Comparison of ENCODE assay signal across 25 mouse cellular contexts in the genomic region with DNA sequence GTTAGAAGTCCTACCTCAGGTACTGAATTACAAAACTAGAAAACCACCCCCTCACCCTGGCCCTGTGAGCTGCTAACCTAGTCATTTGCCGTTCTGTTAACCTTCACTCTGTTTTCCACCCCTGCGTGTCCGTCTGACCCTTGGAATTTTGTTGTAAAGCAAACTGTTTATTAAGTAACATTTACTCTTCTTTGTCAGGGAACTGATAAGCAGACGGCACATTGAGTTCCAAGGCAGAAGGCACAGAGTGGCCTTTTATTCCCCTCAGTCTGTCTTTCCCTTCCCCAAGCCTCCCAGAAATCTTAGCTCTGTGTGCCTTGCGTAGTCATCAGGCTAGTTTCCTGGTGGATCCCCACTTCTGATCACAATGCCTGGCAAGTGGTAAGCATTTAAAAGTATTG. TPM values are rescaled to one million over a fixed set of nuclear protein-coding genes. Genes with fewer than 3 reads are reported as not detected.
DNase-seq lines count a peak whose midpoint lies in the region; ATAC-seq lines count a peak whose summit lies in the region.
"Had no signal": no experiment of that assay in that cellular context is flagged by ENCODE, and none has a peak within 500 bp of the region (broad histone marks: within the 10 kb centered on the region; RNA-seq: fewer than 3 reads in every experiment).

No protein-coding gene starts in this region.

- H3K27ac ChIP-seq in kidney, embryonic 14.5 days (ENCODE audit: low read depth, low read length): no peak overlapping the region
- H3K27ac ChIP-seq in liver, embryonic 15.5 days (replicated peaks): peak overlapping the region; percentile 72
- H3K27ac ChIP-seq: embryonic facial prominence, embryonic 15.5 days; forebrain, embryonic 10.5 days; heart, embryonic 10.5 days; hindbrain, embryonic 13.5 days; lung, embryonic 15.5 days; stomach, embryonic 15.5 days had no signal

- no peaks in the 10 kb centered on the region for H3K9me3 ChIP-seq in kidney, embryonic 14.5 days (ENCODE audit: control insufficient read depth, low read length)
- H3K9me3 ChIP-seq in liver, embryonic 15.5 days (replicated peaks): no peaks in the 10 kb centered on the region
- H3K9me3 ChIP-seq: embryonic facial prominence, embryonic 15.5 days; forebrain, embryonic 10.5 days; heart, embryonic 10.5 days; hindbrain, embryonic 13.5 days; lung, embryonic 15.5 days; megakaryocyte, embryonic 14.5 days; midbrain, embryonic 15.5 days; stomach, embryonic 15.5 days had no signal

- H3K4me1 ChIP-seq in kidney, embryonic 14.5 days (ENCODE audit: control insufficient read depth, insufficient read depth, low read length): no peaks in the 10 kb centered on the region
- H3K4me1 ChIP-seq in liver, embryonic 15.5 days (replicated peaks): peaks cover 7% of the 10 kb centered on the region
- H3K4me1 ChIP-seq: embryonic facial prominence, embryonic 15.5 days; hindbrain, embryonic 13.5 days; lung, embryonic 15.5 days; megakaryocyte, embryonic 14.5 days; stomach, embryonic 15.5 days had no signal

- WGBS in kidney, embryonic 14.5 days: 77% methylated on average over 5 of the region's 5 CpGs
- 57% methylated on average over 5 of the region's 5 CpGs for WGBS in liver, embryonic 15.5 days (ENCODE audit: insufficient replicate concordance)

- H3K4me2 ChIP-seq in kidney, embryonic 14.5 days (replicated peaks; ENCODE audit: low read depth, low read length): no peak overlapping the region
- no peak overlapping the region for H3K4me2 ChIP-seq in liver, embryonic 15.5 days
- H3K4me2 ChIP-seq: embryonic facial prominence, embryonic 15.5 days; hindbrain, embryonic 13.5 days; lung, embryonic 15.5 days; midbrain, embryonic 15.5 days; stomach, embryonic 15.5 days had no signal

- H3K4me3 ChIP-seq in kidney, embryonic 14.5 days (ENCODE audit: low read length): no peak overlapping the region
- no peak overlapping the region for H3K4me3 ChIP-seq in liver, embryonic 15.5 days (replicated peaks)
- H3K4me3 ChIP-seq: embryonic facial prominence, embryonic 15.5 days; forebrain, embryonic 10.5 days; heart, embryonic 10.5 days; hindbrain, embryonic 13.5 days; lung, embryonic 15.5 days; megakaryocyte, embryonic 14.5 days; midbrain, embryonic 15.5 days; myocyte; stomach, embryonic 15.5 days had no signal

- no peak overlapping the region for H3K9ac ChIP-seq in kidney, embryonic 14.5 days (ENCODE audit: low read depth, low read length)
- H3K9ac ChIP-seq in liver, embryonic 15.5 days: no peak overlapping the region
- H3K9ac ChIP-seq: embryonic facial prominence, embryonic 15.5 days; forebrain, postnatal 0 days; hindbrain, embryonic 13.5 days; lung, embryonic 15.5 days; midbrain, embryonic 15.5 days; stomach, embryonic 15.5 days had no signal

- H3K36me3 ChIP-seq in kidney, embryonic 14.5 days (ENCODE audit: control insufficient read depth, insufficient read depth, low read length): no peaks in the 10 kb centered on the region
- peaks cover 7% of the 10 kb centered on the region; the same call in 1 of the 2 replicates for H3K36me3 ChIP-seq in liver, embryonic 15.5 days (replicated peaks)
- H3K36me3 ChIP-seq: embryonic facial prominence, embryonic 15.5 days; forebrain, embryonic 10.5 days; heart, embryonic 10.5 days; hindbrain, embryonic 13.5 days; lung, embryonic 15.5 days; midbrain, embryonic 15.5 days; stomach, embryonic 15.5 days had no signal

- ATAC-seq in kidney, embryonic 14.5 days (ENCODE audit: low FRiP score, low TSS enrichment): no peak
- ATAC-seq in liver, embryonic 15.5 days (ENCODE audit: insufficient read depth): peak; percentile 83
- ATAC-seq: forebrain, postnatal 0 days had no signal

- no peaks in the 10 kb centered on the region for H3K27me3 ChIP-seq in kidney, embryonic 14.5 days (ENCODE audit: control insufficient read depth, insufficient read depth, low read length)
- H3K27me3 ChIP-seq in liver, embryonic 15.5 days: no peaks in the 10 kb centered on the region
- H3K27me3 ChIP-seq: embryonic facial prominence, embryonic 15.5 days; hindbrain, embryonic 13.5 days; lung, embryonic 15.5 days; midbrain, embryonic 15.5 days; stomach, embryonic 15.5 days had no signal

- peak; percentile 62 for DNase-seq in kidney, adult 18-20 months
- DNase-seq in adipocyte (ENCODE audit: low spot score): peak; percentile 47
- peak; percentile 62 to 85 for DNase-seq in kidney, postnatal 36 days
- no peak for DNase-seq in retina, postnatal 1 day
- DNase-seq in right cerebral cortex, postnatal 14 days: no peak
- DNase-seq in lung, postnatal 10 days: no peak
- DNase-seq: adrenal gland, postnatal 36 days; cerebellum, adult 11-12 months; cerebellum, postnatal 36 days; forebrain, postnatal 0 days; thymus, postnatal 14 days had no signal

RNA-seq across cellular contexts. Expression of a gene that starts 14.9 kb away (rescaled TPM):
- polyA plus RNA-seq in kidney, embryonic 14.5 days (2014; fragmentation: Nextera tagmentation; extraction: Ambion mirVana): not detected in 2 replicates
- 47.0 and 60.4 TPM in 2 replicates for polyA plus RNA-seq in liver, embryonic 15.5 days (2015; fragmentation: Nextera tagmentation; extraction: Ambion mirVana)
- polyA plus RNA-seq: forebrain, embryonic 10.5 days; heart, postnatal 0 days; hindbrain, embryonic 13.5 days; limb, embryonic 11.5 days; midbrain, embryonic 15.5 days; neural tube, embryonic 14.5 days had no signal

RNA-seq across cellular contexts. Expression of a gene that starts 30.3 kb away (rescaled TPM):
- 9.1 and 10.4 TPM in 2 replicates for polyA plus RNA-seq in kidney, embryonic 14.5 days (2014; fragmentation: Nextera tagmentation; extraction: Ambion mirVana)
- 5.7 and 6.0 TPM in 2 replicates for polyA plus RNA-seq in liver, embryonic 15.5 days (2015; fragmentation: Nextera tagmentation; extraction: Ambion mirVana)

Comparison
In these comparisons a context has a peak if more than half of its experiments do, and no peak if none do; other contexts are left out.
1. DNase-seq: peak in kidney, adult 18-20 months (single experiment), adipocyte (single experiment) and kidney, postnatal 36 days (2 of 2); none in retina, postnatal 1 day (single experiment), right cerebral cortex, postnatal 14 days (single experiment) and lung, postnatal 10 days (single experiment).
2. RNA of a gene that starts 14.9 kb away (polyA plus RNA-seq): 47.0 to 60.4 TPM in liver, embryonic 15.5 days; not detected in kidney, embryonic 14.5 days; every median in the first group is over 10 times any median in the second.